Mouse (Mus musculus): ENCODE measurements around the gene Dennd1a. TPM values are rescaled to one million over a fixed set of nuclear protein-coding genes. Genes with fewer than 3 reads are reported as not detected.

The Dennd1a gene
- total RNA-seq, 2 experiments from 2014 or later: 29.9 to 35.4 TPM

- no peak for DNase-seq (ENCODE audit: low spot score in 2 of 2)
These were observed 378.9 kb downstream of the Dennd1a start for GRCm38 (mm10) chr2:37908296-37908695.

DNA sequence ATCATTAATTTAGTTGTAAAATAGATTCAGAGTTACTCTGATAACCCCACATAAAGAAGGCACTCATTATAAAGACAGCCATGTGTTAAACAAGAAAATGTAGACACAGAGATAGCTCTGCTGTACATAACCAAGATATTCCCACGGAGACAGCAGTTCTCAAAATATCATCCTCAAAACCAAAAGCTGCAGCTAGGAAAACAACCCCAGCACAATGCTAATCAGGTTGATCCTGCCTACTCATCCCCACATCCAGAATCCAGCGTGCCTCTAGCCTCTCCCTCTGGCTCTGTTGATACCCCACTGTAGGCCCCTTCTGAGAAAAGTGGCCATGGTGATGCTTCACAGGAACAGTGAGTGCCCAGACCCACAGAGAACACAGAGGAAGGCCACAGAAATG lies 380.9 kb downstream of the Dennd1a start:
- DNase-seq (ENCODE audit: low spot score in 2 of 2): no peak

GRCm38 (mm10) chr2:37903286-37903685 lies 383.9 kb downstream of the Dennd1a start:
- DNase-seq (ENCODE audit: low spot score in 2 of 2): no peak

GRCm38 (mm10) chr2:37883214-37883613 lies 404.0 kb downstream of the Dennd1a start:
- no peak for DNase-seq (ENCODE audit: low spot score in 2 of 2)

- no peak for DNase-seq (ENCODE audit: low spot score in 2 of 2)
These were observed 405.8 kb downstream of the Dennd1a start for GRCm38 (mm10) chr2:37881262-37881913.

DNA sequence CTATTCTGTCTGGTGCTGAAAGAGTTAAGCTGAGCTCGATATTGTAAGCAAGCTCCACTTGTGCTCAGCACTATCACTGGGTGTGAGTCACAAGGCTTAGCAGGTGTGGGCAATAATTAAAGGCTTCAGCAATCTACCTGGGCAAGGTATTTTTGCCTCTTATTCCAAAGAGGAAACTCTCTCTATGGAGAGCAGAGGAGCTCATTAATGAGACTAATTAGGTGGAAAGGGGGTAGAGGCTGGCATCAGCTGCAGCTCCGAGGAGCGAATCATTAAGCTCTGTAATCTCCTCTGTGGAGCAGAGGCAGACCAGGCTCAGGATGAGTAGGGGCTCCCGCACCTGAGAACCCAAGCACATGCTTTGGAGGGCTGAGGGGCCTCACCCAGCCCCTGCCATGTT lies 407.5 kb downstream of the Dennd1a start:
- no peak for DNase-seq (ENCODE audit: low spot score in 2 of 2)

GRCm38 (mm10) chr2:37872791-37873190 lies 414.4 kb downstream of the Dennd1a start:
- no peak for DNase-seq (ENCODE audit: low spot score in 2 of 2)

DNA sequence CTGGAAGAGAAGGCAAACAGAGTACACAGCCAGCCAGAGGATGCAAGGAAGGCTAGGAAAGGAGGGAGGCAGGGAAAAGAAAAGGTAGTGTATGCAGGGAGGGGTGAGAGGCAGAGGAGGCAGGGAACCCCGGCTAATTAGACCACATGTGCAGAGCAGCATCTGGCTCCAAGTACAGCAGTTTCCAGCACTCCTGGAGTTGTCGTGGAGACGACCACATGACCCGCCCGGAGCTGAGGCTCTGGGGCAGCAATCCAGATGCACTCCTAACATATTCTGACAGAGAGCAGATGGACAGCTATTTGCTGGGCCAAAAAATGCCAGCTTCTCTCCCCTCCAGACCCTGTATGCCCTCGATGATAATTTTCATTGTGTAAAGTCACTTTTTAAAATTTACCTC lies 417.6 kb downstream of the Dennd1a start:
- DNase-seq (ENCODE audit: low spot score in 2 of 2): no peak

- no peak for DNase-seq (ENCODE audit: low spot score in 2 of 2)
These were observed 419.8 kb downstream of the Dennd1a start for GRCm38 (mm10) chr2:37867387-37867786.

GRCm38 (mm10) chr2:37857472-37857871 lies 429.7 kb downstream of the Dennd1a start:
- DNase-seq (ENCODE audit: low spot score in 2 of 2): no peak

DNA sequence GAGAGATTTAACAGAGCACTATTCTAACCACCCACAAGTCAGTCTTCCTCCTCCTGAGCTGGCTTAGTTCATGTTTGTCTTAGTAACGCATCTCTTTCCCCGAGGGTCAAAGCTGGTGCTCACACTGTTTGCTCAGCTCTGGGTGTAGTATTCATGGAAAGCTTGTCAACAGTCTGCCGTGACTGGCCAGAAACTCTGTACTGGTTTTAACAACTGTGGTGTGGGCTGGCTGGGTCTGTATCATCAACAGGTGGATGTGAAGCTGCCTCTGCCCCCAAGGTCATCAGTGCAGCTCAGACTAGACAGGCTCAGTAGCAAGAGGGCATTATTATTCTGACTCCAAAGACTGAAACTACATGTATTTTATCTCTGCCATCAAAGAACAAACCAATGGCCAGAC lies 430.2 kb downstream of the Dennd1a start:
- DNase-seq (ENCODE audit: low spot score in 2 of 2): no peak

DNA sequence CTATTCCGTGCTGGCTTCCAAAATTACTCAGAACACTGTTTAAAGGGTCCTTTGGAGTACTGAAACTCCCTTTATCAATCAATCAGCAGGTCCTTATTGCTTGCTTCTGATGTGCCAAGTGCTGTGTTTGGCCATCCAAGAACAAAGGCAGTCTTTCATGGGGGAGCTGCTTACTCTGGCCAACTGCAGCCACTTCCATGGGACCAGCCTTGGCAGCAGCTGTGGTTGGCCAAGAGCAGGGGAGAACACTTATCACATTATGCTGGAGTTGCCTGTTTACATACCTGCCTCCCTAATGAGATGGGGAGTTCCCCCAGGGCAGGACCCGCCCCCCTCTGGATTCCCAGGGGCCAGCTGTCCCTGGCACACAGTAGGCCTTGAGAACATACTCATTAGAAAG lies 432.0 kb downstream of the Dennd1a start:
- DNase-seq (ENCODE audit: low spot score in 2 of 2): no peak

- DNase-seq (ENCODE audit: low spot score in 2 of 2): no peak
These were observed 433.2 kb downstream of the Dennd1a start for GRCm38 (mm10) chr2:37853878-37854435.

- no peak for DNase-seq (ENCODE audit: low spot score in 2 of 2)
These were observed 436.6 kb downstream of the Dennd1a start for GRCm38 (mm10) chr2:37850626-37851025.

GRCm38 (mm10) chr2:37849357-37849756 lies 437.8 kb downstream of the Dennd1a start:
- no peak for DNase-seq (ENCODE audit: low spot score in 2 of 2)

GRCm38 (mm10) chr2:37842719-37843118 lies 444.5 kb downstream of the Dennd1a start:
- DNase-seq (ENCODE audit: low spot score in 2 of 2): no peak

- no peak for DNase-seq (ENCODE audit: low spot score in 2 of 2)
These were observed 445.0 kb downstream of the Dennd1a start for GRCm38 (mm10) chr2:37842151-37842569.

- no peak for DNase-seq (ENCODE audit: low spot score in 2 of 2)
These were observed 447.3 kb downstream of the Dennd1a start for GRCm38 (mm10) chr2:37839922-37840321.

GRCm38 (mm10) chr2:37838202-37838984 lies 448.8 kb downstream of the Dennd1a start:
- DNase-seq (ENCODE audit: low spot score in 2 of 2): no peak

DNA sequence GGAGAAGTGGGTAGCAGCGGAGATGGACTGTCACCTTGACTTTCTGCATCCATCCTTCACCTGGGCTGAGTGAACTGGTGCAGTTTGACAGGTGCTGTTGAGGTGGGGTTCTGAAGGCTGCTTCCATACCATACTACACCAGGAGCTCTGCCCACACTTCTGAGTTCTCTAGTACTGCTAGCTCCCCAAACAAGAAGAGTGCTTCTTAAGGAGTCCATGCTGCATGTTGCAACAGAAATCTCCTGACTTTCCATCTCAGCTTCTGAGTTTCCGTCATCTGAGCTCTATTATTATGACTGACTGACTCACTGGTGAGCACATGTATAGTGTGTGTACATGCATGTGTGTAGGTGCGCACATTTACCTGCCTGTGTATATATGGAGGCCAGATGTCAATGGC lies 449.6 kb downstream of the Dennd1a start:
- no peak for DNase-seq (ENCODE audit: low spot score in 2 of 2)

- no peak for DNase-seq (ENCODE audit: low spot score in 2 of 2)
These were observed 450.3 kb downstream of the Dennd1a start for GRCm38 (mm10) chr2:37836926-37837325.

- DNase-seq (ENCODE audit: low spot score in 2 of 2): no peak
These were observed 454.9 kb downstream of the Dennd1a start for GRCm38 (mm10) chr2:37832253-37832652.

All from adrenal gland, postnatal 4 days (tissue).